Mouse (Mus musculus) olfactory bulb, adult 2 months (tissue): ENCODE results near the gene Mxd4. TPM values are rescaled to one million over a fixed set of nuclear protein-coding genes. Genes with fewer than 3 reads are reported as not detected.
A peak's percentile ranks its signal among the peaks of the same experiment; 100 is the strongest.

Experiments
- H3K27ac ChIP-seq: fragments of 200-500 bp; 2 replicates; pipeline ENCODE4 v1.5.1; 2012; ENCODE audit warnings: low read depth, low read length; ENCODE audit not compliant: insufficient read depth
- H3K4me1 ChIP-seq: fragments of 200-500 bp; 2 replicates; pipeline ENCODE4 v1.6.1; 2012; ENCODE audit warnings: low read length; ENCODE audit not compliant: control insufficient read depth, insufficient read depth
- H3K4me3 ChIP-seq: fragments of 200-500 bp; 2 replicates; pipeline ENCODE4 v1.5.1; 2012; ENCODE audit warnings: mild to moderate bottlenecking, low read depth, low read length, moderate library complexity; ENCODE audit not compliant: insufficient read depth
- CTCF ChIP-seq: fragments of 200-500 bp; IDR thresholded peaks from 2 replicates; pipeline ENCODE4 v1.5.1; 2012; ENCODE audit warnings: low read depth, mild to moderate bottlenecking, low read length, moderate library complexity; ENCODE audit not compliant: insufficient read depth
- POLR2A ChIP-seq: fragments of 200-500 bp; IDR thresholded peaks from 2 replicates; pipeline ENCODE4 v1.6.1; 2012; ENCODE audit warnings: mild to moderate bottlenecking, low read depth, low read length, moderate library complexity; ENCODE audit not compliant: insufficient read depth
- WGBS: fragments of 180-500 bp; shearing (Covaris S2); methylation state at CpG from one replicate; pipeline ENCODE4 v1.1.7; 2018; 5-methylcytosine and 5-hydroxymethylcytosine counted together
- polyA plus RNA-seq: library from polyadenylated mRNA; stranded (reverse); fragments of >200 nt; gene quantifications from 2 replicates; pipeline ENCODE4 v1.2.4, GENCODE M21; 2012; ENCODE audit warnings: low replicate concordance; ENCODE audit not compliant: missing spikeins, insufficient read depth, insufficient read length

The Mxd4 gene
- polyA plus RNA-seq, 1 experiment = not detected

DNA sequence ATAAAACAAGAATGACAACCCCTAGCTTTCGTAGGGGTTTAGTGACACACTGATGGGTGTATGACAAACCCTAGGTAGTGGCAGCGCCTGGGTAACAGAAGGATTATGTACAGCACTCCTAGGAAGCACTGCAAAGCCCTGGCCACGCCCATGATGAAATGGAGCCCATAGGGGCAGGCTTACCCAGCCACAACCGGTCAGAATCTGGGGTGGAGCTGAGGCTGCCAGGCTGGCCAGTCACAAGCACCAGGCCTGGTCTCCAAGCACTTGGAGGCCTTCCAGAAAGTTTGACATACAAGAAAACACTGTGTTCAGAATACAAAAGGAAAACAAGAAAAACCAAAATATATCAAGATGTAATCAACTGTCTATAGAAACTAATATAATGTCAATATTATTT, 3.5 kb upstream of the Mxd4 start:
- WGBS = 59% methylated on average over 4 of the region's 4 CpGs
- H3K27ac ChIP-seq = no peak overlapping the region
- TF ChIP-seq POLR2A = no peak
- no peak for TF ChIP-seq CTCF
- H3K4me1 ChIP-seq = peaks cover 23% of the 10 kb centered on the region
- H3K4me3 ChIP-seq = no peak overlapping the region

DNA sequence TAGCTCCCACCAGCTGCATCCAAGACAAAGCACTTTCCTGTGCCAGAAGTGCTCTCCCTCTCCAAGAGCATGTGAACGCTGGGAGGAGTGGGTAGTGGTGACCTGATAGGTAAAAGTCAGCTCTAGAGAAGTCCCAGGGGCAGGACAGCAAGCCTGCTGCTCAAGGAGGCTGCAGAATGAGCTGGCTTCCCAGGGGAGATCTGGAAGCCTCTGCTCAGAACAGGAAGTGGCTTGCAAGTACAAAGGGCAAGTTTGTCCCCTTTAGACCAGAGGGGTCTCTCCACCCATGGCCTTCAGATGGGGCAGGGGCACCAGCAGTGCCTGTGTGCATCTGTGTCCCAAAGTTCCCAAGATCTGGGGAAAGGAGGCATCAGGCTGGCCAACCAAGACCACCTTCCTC, 2.0 kb upstream of the Mxd4 start:
- Histone ChIP-seq H3K27ac (no peak overlapping the region), H3K4me3 (no peak overlapping the region), H3K4me1 (peaks cover 33% of the 10 kb centered on the region)
- 57% methylated on average over 1 of the region's 1 CpGs for WGBS
- TF ChIP-seq POLR2A = no peak
- TF ChIP-seq CTCF = no peak

DNA sequence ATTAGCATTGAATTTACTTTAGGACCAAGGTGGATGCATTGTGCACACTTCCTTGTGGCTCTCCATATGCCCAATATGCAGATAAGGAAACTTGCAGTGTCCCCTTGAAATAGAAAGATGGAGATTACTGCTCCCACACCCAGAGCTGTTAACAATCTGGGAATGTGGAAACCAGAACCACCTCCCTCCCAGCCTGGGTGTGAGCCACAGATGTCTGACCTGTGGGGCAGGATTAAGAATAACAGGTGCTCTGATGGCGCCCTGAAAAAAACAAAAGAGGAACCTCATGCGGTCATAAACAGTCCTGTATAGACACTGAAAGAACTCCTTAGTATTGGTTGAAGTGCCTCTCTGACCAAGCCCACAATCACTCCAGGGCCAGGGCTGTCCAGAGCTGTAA, 1.3 kb upstream of the Mxd4 start:
- Histone ChIP-seq H3K4me3 (no peak overlapping the region), H3K27ac (peak overlapping the region; percentile 90; the same call in 1 of the 2 replicates), H3K4me1 (peaks cover 37% of the 10 kb centered on the region)
- 81% methylated on average over 2 of the region's 2 CpGs for WGBS
- TF ChIP-seq CTCF (no peak), POLR2A (no peak)

DNA sequence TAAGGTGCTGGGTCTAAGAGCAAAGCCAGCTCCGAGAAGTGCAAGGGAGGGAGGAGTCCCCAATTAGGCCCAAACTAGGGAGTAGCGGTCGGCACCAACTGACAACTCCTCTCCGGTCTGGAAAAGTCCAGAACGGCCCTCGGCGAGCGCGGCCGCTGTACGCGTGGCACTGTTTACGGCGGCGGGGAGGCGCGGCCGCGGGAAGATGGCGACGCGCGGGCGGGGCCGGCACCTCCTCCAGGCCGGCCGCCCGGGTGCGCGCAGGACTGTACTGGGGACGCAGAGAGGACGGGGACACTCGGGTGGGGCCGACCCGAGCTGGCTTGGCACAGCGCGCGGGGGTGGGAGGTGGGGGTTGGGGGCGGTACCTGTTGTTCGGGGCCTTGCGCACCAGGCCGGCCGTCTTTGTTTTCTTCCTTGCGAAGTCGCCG, 544 bp downstream of the Mxd4 start:
- peak overlapping the region; percentile 85 for H3K4me3 ChIP-seq
- 1% methylated on average over 46 of the region's 46 CpGs for WGBS
- TF ChIP-seq CTCF (no peak), POLR2A (no peak)
- peaks cover 53% of the 10 kb centered on the region for H3K4me1 ChIP-seq
- H3K27ac ChIP-seq = peak overlapping the region; percentile 71; the same call in 1 of the 2 replicates

DNA sequence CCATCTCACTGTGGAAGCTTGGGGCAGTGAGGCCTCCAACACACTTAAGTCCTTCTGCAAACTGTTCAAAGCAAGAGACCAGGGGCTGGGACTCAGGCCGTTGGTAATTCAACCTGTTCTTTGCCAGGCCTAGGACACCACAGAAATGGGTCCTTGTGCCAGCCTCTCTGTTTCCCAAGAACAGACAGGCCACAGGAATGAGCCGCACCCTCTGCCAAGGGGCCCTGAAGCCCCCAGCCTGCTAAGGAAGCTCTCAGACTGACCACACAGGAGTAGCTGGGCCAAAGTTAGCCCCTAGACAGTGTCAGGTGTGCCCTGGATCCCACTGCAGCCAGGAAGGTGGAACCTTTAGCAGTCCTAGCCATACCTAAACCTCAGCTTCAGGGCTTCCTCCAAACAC, 1.1 kb downstream of the Mxd4 start:
- peak overlapping the region; percentile 85 for H3K4me3 ChIP-seq
- WGBS = 20% methylated on average over 2 of the region's 2 CpGs
- H3K27ac ChIP-seq = no peak overlapping the region
- peaks cover 55% of the 10 kb centered on the region for H3K4me1 ChIP-seq
- no peak for TF ChIP-seq POLR2A

DNA sequence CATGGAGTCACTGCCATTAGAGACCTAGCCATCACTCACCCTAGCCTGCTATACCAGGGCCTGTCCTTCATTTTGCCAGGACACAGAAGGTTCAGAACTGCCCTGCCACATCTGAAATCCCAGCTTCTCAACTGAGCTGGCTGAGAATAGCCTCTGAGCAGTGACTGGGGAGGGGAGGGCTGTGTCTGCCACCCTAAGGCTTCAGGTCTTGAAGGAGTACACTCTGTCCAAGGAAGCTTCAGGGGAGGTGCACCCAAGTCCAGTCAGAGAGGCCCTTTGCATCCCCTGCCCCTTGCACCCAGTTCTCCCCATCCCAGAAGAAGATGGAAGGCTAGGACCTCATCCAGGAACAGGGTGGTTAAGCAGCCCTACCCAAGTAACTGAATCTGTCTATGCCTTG, 1.7 kb downstream of the Mxd4 start:
- Histone ChIP-seq H3K27ac (no peak overlapping the region), H3K4me1 (peaks cover 55% of the 10 kb centered on the region), H3K4me3 (peak overlapping the region; percentile 85)
- no peak for TF ChIP-seq POLR2A
- TF ChIP-seq CTCF = no peak

DNA sequence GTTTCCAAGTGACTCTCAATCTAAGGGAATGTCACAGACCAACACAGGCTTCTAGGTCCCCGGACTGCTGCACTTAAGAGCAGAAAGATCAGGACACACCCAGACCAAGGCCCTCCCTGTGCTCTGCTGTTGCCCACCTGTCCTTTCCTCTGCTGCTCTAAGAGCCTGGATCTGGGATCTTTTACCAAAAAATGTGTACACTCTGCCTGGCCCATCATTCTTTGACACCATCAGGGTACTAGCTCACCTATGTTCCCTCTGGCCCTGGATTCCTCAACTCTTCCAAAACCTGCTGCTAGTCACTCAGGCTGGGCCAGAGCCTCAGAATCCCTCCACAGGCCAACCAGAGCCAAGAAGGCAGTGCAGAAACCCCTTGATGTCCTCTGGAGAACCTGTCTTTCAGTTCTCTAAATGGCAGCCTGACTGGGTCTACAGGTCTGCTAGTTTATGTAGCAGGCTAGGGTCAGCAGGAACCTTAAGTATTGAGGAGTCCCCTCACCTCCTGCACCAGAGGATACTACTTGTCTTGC, 2.4 kb downstream of the Mxd4 start:
- Histone ChIP-seq H3K27ac (no peak overlapping the region), H3K4me1 (peaks cover 55% of the 10 kb centered on the region), H3K4me3 (0 out of 2 replicates have a peak overlapping the region, but pooled peaks have one; percentile 85)
- WGBS = 78% methylated on average over 1 of the region's 1 CpGs
- TF ChIP-seq CTCF (no peak), POLR2A (no peak)

DNA sequence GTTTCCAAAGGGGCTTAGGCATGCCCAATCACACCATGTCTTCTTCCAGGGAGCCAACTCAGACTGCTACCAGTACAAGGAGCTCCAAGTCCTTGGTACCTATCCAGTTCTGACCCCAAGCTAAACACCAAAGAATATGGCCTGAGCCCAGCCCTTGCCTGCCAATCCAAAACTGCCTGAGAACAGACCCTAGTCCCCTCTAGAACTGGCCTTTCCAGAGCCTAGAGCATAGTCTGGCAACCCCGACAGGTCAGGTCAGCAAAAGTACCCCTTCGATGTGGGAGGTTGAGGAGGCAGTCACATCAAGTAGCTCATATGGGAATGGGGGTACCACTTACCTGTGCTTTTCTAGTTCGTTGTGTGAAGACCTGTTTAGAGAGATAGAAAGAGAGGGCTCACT, 3.5 kb downstream of the Mxd4 start:
- 89% methylated on average over 3 of the region's 3 CpGs for WGBS
- no peak for TF ChIP-seq POLR2A
- TF ChIP-seq CTCF = no peak
- Histone ChIP-seq H3K4me3 (no peak overlapping the region), H3K4me1 (peaks cover 47% of the 10 kb centered on the region), H3K27ac (0 out of 2 replicates have a peak overlapping the region, but pooled peaks have one; percentile 32)

DNA sequence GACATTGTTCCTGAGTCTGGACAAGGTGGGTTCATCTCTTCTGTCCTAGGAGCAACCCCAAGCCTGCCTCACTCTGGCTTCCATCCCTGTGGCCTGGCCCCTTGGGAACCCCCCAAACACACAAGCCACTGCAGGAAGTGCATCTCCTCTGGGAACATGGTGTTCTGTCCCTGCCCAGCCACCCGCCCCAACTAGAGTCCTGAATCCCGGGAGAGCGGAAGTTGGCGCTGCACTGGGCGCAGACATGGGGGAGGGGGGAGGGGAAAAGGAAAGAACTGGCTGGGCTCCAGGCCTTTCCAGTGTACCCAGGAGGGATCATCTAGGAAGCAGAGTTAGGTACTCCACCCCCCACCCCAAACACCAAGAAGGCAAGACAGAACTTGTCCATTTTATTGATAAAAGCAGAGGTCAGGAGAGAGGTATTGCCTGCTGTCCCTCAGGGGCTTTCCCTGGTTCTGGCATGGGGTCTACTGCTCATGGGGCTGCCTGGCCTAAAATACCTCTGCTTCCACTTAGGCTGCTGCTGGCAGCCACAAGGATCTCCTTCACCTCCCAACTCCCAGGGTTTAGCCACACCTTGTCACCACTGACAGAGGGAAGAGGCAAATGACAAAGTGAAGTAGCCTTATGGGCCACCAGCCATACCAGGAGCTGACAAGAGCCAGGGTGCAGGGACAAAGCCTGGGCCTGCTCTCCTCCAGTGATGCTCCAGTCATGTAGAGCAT, 4.2 kb downstream of the Mxd4 start:
- no peak overlapping the region for H3K4me3 ChIP-seq
- H3K27ac ChIP-seq = peak overlapping the region; percentile 36; the same call in 1 of the 2 replicates
- no peak for TF ChIP-seq POLR2A
- TF ChIP-seq CTCF = no peak
- H3K4me1 ChIP-seq = peaks cover 43% of the 10 kb centered on the region
- WGBS = 30% methylated on average over 5 of the region's 5 CpGs

DNA sequence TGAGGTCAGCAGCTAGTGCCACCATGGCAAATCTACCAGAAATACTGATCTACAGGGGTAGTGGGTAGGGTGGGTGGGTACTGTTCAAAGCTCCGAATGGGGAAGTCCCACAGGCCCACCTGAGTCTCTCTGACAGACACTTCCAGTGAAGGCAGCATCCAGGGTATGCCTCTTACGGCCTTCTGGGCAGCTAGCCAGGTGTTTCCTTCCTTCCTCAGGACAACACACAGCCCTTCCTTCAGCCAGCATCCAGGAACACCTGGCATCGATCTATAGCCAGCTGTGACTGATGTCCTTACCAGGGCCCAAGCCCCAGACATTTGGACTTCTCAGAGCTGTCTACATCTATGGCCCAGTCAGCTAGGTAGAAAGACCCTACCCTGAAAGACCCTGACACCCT, 5.0 kb downstream of the Mxd4 start:
- H3K4me1 ChIP-seq = peaks cover 44% of the 10 kb centered on the region
- 60% methylated on average over 3 of the region's 3 CpGs for WGBS
- H3K27ac ChIP-seq = peak overlapping the region; percentile 36; the same call in 1 of the 2 replicates
- TF ChIP-seq POLR2A (no peak), CTCF (no peak)
- no peak overlapping the region for H3K4me3 ChIP-seq
